Mouse (Mus musculus): ENCODE results near the gene Plaa. TPM values are rescaled to one million over a fixed set of nuclear protein-coding genes. Genes with fewer than 3 reads are reported as not detected.

Gene Plaa
- polyA plus RNA-seq, 1 experiment = 27.6 TPM

GRCm38 (mm10) chr4:94591765-94592381 is 11.2 kb downstream of the Plaa start:
- peaks cover 3% of the 10 kb centered on the region; the same call in 1 of the 2 replicates for H3K4me1 ChIP-seq (ENCODE audit: control insufficient read depth, insufficient read depth, insufficient read length)
- no peaks in the 10 kb centered on the region; the same call in 1 of the 2 replicates for H3K36me3 ChIP-seq (ENCODE audit: control insufficient read depth, insufficient read depth, low read length)
- no peak overlapping the region for H3K27ac ChIP-seq (ENCODE audit: insufficient read depth, low read length)
- no peaks in the 10 kb centered on the region for H3K27me3 ChIP-seq (ENCODE audit: control insufficient read depth, insufficient read depth, low read length)
- WGBS = 79% methylated on average over 4 of the region's 4 CpGs
- no peak for TF ChIP-seq CTCF (IDR thresholded peaks at IDR 0.05; ENCODE audit: extremely low read depth, insufficient read depth, insufficient read length, insufficient replicate concordance)
- no peak for TF ChIP-seq POLR2A (IDR thresholded peaks at IDR 0.05; ENCODE audit: low read depth, low read length)
- no peak overlapping the region for H3K4me3 ChIP-seq (ENCODE audit: extremely low read depth, insufficient read depth, insufficient read length)
- no peak for DNase-seq (ENCODE audit: low read depth in 1 of 2, low spot score in 2 of 2)

- no peak for DNase-seq (ENCODE audit: low read depth in 1 of 2, low spot score in 2 of 2)
- TF ChIP-seq CTCF (IDR thresholded peaks at IDR 0.05; ENCODE audit: extremely low read depth, insufficient read depth, insufficient read length, insufficient replicate concordance) (no peak), POLR2A (IDR thresholded peaks at IDR 0.05; ENCODE audit: low read depth, low read length) (no peak)
- Histone ChIP-seq H3K4me1 (ENCODE audit: control insufficient read depth, insufficient read depth, insufficient read length) (no peaks in the 10 kb centered on the region), H3K36me3 (ENCODE audit: control insufficient read depth, insufficient read depth, low read length) (peaks cover 6% of the 10 kb centered on the region), H3K27me3 (ENCODE audit: control insufficient read depth, insufficient read depth, low read length) (no peaks in the 10 kb centered on the region), H3K4me3 (ENCODE audit: extremely low read depth, insufficient read depth, insufficient read length) (no peak overlapping the region), H3K27ac (ENCODE audit: insufficient read depth, low read length) (no peak overlapping the region)
- WGBS = 92% methylated on average over 4 of the region's 4 CpGs
Observed at GRCm38 (mm10) chr4:94572677-94573076, 30.4 kb downstream of the Plaa start.

- H3K4me1 ChIP-seq (ENCODE audit: control insufficient read depth, insufficient read depth, insufficient read length) = no peaks in the 10 kb centered on the region
- TF ChIP-seq POLR2A (IDR thresholded peaks at IDR 0.05; ENCODE audit: low read depth, low read length) (no peak), CTCF (IDR thresholded peaks at IDR 0.05; ENCODE audit: extremely low read depth, insufficient read depth, insufficient read length, insufficient replicate concordance) (no peak)
- peaks cover under 1% of the 10 kb centered on the region; the same call in 1 of the 2 replicates for H3K36me3 ChIP-seq (ENCODE audit: control insufficient read depth, insufficient read depth, low read length)
- DNase-seq (ENCODE audit: low read depth in 1 of 2, low spot score in 2 of 2) = no peak
- no peak overlapping the region for H3K4me3 ChIP-seq (ENCODE audit: extremely low read depth, insufficient read depth, insufficient read length)
- H3K27me3 ChIP-seq (ENCODE audit: control insufficient read depth, insufficient read depth, low read length) = no peaks in the 10 kb centered on the region
- H3K27ac ChIP-seq (ENCODE audit: insufficient read depth, low read length) = no peak overlapping the region
Observed at GRCm38 (mm10) chr4:94564297-94564696, 38.7 kb downstream of the Plaa start.

- H3K27ac ChIP-seq (ENCODE audit: insufficient read depth, low read length) = no peak overlapping the region
- no peaks in the 10 kb centered on the region for H3K4me1 ChIP-seq (ENCODE audit: control insufficient read depth, insufficient read depth, insufficient read length)
- H3K36me3 ChIP-seq (ENCODE audit: control insufficient read depth, insufficient read depth, low read length) = no peaks in the 10 kb centered on the region
- DNase-seq (ENCODE audit: low read depth in 1 of 2, low spot score in 2 of 2) = no peak
- no peak overlapping the region for H3K4me3 ChIP-seq (ENCODE audit: extremely low read depth, insufficient read depth, insufficient read length)
- WGBS = 78% methylated on average over 7 of the region's 7 CpGs
- H3K27me3 ChIP-seq (ENCODE audit: control insufficient read depth, insufficient read depth, low read length) = no peaks in the 10 kb centered on the region
- TF ChIP-seq CTCF (IDR thresholded peaks at IDR 0.05; ENCODE audit: extremely low read depth, insufficient read depth, insufficient read length, insufficient replicate concordance) (no peak), POLR2A (IDR thresholded peaks at IDR 0.05; ENCODE audit: low read depth, low read length) (no peak)
Observed at GRCm38 (mm10) chr4:94561954-94562648, 40.9 kb downstream of the Plaa start.

GRCm38 (mm10) chr4:94560316-94560715 is 42.7 kb downstream of the Plaa start:
- H3K4me3 ChIP-seq (ENCODE audit: extremely low read depth, insufficient read depth, insufficient read length) = no peak overlapping the region; the same call in 1 of the 2 replicates

GRCm38 (mm10) chr4:94559266-94559665 is 43.8 kb downstream of the Plaa start:
- H3K36me3 ChIP-seq (ENCODE audit: control insufficient read depth, insufficient read depth, low read length) = no peaks in the 10 kb centered on the region
- no peak overlapping the region for H3K27ac ChIP-seq (ENCODE audit: insufficient read depth, low read length)
- peaks cover 2% of the 10 kb centered on the region; the same call in 1 of the 2 replicates for H3K4me1 ChIP-seq (ENCODE audit: control insufficient read depth, insufficient read depth, insufficient read length)
- no peak for DNase-seq (ENCODE audit: low read depth in 1 of 2, low spot score in 2 of 2)
- no peak for TF ChIP-seq CTCF (IDR thresholded peaks at IDR 0.05; ENCODE audit: extremely low read depth, insufficient read depth, insufficient read length, insufficient replicate concordance)
- no peak for TF ChIP-seq POLR2A (IDR thresholded peaks at IDR 0.05; ENCODE audit: low read depth, low read length)
- H3K27me3 ChIP-seq (ENCODE audit: control insufficient read depth, insufficient read depth, low read length) = no peaks in the 10 kb centered on the region
- WGBS = 85% methylated on average over 2 of the region's 2 CpGs
- H3K4me3 ChIP-seq (ENCODE audit: extremely low read depth, insufficient read depth, insufficient read length) = no peak overlapping the region

More at GRCm38 (mm10) chr4:94560316-94560715, 42.7 kb downstream of the Plaa start:
- H3K27me3 ChIP-seq (ENCODE audit: control insufficient read depth, insufficient read depth, low read length) = no peaks in the 10 kb centered on the region
- no peak for DNase-seq (ENCODE audit: low read depth in 1 of 2, low spot score in 2 of 2)
- no peak for TF ChIP-seq CTCF (IDR thresholded peaks at IDR 0.05; ENCODE audit: extremely low read depth, insufficient read depth, insufficient read length, insufficient replicate concordance)
- TF ChIP-seq POLR2A (IDR thresholded peaks at IDR 0.05; ENCODE audit: low read depth, low read length) = no peak
- H3K36me3 ChIP-seq (ENCODE audit: control insufficient read depth, insufficient read depth, low read length) = no peaks in the 10 kb centered on the region
- WGBS = 87% methylated on average over 1 of the region's 1 CpGs
- H3K27ac ChIP-seq (ENCODE audit: insufficient read depth, low read length) = no peak overlapping the region
- H3K4me1 ChIP-seq (ENCODE audit: control insufficient read depth, insufficient read depth, insufficient read length) = no peaks in the 10 kb centered on the region

- Histone ChIP-seq H3K4me3 (ENCODE audit: extremely low read depth, insufficient read depth, insufficient read length) (no peak overlapping the region), H3K27me3 (ENCODE audit: control insufficient read depth, insufficient read depth, low read length) (no peaks in the 10 kb centered on the region), H3K4me1 (ENCODE audit: control insufficient read depth, insufficient read depth, insufficient read length) (peaks cover 2% of the 10 kb centered on the region; the same call in 1 of the 2 replicates), H3K36me3 (ENCODE audit: control insufficient read depth, insufficient read depth, low read length) (no peaks in the 10 kb centered on the region), H3K27ac (ENCODE audit: insufficient read depth, low read length) (no peak overlapping the region)
- DNase-seq (ENCODE audit: low read depth in 1 of 2, low spot score in 2 of 2) = no peak
- 78% methylated on average over 7 of the region's 7 CpGs for WGBS
- no peak for TF ChIP-seq POLR2A (IDR thresholded peaks at IDR 0.05; ENCODE audit: low read depth, low read length)
- TF ChIP-seq CTCF (IDR thresholded peaks at IDR 0.05; ENCODE audit: extremely low read depth, insufficient read depth, insufficient read length, insufficient replicate concordance) = no peak
Observed at GRCm38 (mm10) chr4:94557145-94557544, 45.9 kb downstream of the Plaa start.
